Mouse (Mus musculus) left cerebral cortex, adult 11 months (tissue): Measurements from ENCODE around the gene Mrps18b.

Experiments used
- DNase-seq: peaks from one replicate; pipeline ENCODE4 v3.0.0; 2022; ENCODE audit warnings: low spot score

The Mrps18b gene

GRCm38 (mm10) chr17:35874721-35875120 lies 41.5 kb downstream of the Mrps18b start:
- DNase-seq = no peak

GRCm38 (mm10) chr17:35873774-35874519 lies 42.2 kb downstream of the Mrps18b start:
- DNase-seq = peak; percentile 71

DNA sequence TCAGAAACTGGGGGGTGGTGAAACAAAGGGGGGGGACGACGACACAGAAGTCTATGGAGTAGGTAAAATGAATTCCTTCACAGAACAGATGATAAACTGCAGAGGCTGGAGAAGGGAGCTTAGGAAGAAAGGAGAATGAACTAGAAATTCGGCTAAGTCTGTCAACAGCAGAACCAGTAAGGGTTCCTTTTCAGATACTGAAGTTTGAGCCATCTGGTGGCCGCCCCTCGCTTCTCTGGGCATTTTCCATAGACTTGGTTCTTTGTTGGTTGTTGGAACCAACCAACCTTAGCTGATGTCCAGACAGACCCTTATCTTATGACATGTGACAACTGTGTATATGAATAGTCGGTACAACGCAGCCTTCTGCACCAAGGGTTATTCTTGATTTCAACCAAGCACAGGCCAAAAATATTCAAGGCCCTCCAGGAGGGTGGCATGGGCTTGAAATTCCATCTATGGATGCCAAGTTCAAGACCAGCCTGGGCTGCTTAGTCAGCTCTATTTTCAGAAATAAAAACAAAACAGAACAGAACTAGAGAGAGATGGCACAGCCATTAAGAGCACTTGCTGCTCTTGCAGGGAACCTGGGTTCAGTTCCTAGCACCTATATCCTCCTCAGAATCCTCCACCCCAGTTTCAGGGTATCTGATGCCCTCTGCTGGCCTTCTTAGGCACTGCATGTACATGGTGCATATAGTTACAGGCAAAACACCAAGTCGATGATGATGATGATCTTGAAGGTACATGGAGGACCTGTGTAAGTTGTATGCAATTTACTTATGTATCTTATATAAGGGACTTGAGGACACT lies 45.1 kb downstream of the Mrps18b start:
- DNase-seq = no peak

- no peak for DNase-seq
Observed at GRCm38 (mm10) chr17:35870151-35870883, 45.9 kb downstream of the Mrps18b start.

DNA sequence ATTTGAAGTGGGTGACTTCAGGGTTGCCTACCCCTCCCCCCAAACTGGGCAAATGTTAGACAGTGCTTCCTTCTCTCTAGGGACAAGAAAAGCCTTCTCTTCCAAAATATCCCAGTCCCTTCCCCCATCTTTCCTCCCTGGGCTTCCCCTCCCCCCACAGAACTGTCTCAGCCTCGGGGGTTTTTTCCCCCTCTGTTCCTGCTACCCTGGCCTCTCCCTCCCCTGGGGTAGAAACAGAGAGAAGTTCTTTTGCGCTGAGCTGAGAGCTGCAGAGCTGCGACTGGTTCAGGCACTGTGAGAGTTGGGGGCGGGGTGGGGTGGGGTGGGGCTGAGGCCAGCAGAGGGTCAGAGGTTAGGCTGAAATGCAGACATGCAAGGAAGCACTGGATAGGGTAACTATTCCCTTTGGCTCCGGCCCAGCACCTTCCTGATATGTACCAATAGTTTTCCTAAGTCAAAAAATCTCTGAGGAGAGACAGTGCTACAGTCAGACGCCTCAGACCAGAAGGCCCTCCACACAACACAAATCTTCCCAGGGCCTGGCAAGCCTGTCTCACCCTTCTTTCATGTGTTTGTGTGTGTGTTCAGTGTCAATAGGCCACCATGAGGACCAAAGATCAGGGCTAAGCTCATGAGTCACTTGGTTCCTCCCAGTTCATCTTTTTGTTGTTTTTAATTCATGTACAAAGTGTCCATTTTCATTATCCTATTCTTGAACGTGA lies 46.7 kb downstream of the Mrps18b start:
- DNase-seq = no peak

GRCm38 (mm10) chr17:35868961-35869345 lies 47.2 kb downstream of the Mrps18b start:
- no peak for DNase-seq

DNA sequence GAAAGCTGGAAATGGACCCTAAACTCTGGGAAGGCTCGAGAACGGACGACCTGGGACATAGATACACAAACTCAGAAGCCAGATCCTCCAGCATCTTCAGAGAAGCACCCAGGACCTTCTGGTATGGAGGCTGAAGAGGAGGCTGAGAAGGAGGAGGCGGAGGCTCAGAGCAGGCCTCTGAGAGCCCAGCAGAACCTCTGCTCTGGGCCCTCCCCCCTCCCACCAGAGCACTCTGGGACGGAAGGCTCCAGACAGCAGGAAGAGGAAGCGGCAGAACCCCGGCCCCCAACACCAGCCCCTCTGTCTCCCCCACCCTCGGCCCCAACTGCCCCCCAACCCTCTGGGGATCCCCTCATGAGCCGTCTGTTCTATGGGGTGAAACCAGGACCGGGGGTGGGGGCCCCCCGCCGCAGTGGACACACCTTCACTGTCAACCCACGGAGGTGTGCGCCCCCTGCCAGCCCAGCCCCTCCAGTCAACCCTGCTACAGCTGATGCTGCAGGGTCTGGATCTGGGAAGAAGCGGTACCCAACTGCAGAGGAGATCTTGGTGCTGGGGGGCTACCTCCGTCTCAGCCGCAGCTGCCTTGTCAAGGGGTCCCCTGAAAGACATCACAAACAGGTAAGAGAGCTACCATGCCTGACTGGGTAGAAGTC lies 47.9 kb downstream of the Mrps18b start:
- no peak for DNase-seq

DNA sequence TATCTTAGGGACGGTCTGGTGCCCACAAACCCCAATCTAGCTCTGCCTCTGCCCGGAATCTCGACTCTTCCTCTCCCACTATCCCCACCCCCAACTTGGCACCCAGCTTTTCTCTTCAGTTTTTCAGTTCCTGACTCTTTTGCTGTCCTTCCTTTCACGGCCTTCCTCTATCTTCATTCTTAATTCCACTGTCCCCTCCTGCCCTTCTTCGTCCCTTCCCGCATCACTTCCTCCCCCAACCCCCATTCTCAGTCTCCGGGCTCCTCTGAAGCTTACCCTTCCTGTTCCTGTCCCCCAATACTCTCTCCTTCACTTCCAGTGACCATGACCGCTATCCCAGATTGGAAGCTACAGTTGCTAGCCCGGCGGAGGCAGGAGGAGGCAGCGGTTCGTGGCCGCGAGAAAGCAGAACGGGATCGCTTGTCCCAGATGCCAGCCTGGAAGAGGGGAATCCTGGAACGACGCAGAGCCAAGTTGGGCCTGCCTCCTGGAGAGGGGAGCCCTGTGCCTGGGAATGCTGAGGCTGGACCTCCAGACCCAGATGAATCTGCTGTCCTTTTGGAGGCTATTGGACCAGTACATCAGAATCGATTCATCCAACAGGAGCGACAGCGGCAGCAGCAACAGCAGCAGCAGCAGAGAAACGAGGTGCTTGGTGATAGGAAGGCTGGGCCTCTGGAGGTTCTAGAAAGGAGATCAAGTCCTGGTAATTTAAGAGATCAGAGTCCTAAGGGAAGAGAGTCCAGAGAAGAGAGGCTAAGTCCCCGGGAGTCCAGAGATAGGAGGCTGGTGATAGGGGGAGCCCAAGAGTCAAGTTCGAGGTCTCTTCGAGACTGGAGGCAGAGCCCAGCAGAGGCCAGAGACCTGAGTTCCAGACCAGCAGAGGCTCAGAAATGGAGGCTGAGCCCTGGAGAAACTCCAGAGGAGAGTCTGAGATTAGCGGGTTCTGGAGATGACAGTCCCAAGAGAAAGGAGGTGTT lies 49.0 kb downstream of the Mrps18b start:
- DNase-seq = no peak

DNA sequence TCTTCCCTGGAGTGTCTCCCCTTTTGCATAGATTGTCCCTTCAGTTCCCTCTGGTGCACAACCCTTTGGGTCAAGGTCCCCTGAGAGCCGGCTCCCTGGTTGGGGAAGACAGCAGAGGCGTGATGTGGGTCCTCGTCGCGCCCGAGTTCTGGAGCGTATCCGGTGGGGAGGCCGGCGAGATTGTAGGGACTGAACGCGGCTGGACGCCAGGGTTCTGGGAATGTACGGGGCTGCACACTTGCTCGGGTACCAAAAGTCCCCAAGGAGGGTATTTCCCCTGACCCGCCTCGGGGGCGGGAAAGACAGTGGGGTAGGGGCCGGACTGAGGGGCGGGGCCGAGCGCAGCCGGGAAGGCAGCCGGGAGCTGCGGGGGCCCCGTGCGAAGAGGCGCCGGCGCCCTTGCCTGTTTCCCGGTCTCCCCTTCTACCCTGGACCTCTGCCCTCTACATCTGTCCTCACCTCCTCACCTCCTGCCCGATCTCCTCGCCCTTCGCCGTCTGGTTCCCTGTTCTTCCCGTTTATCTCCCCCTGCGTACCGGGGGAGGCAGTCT lies 49.8 kb downstream of the Mrps18b start:
- DNase-seq = no peak

DNA sequence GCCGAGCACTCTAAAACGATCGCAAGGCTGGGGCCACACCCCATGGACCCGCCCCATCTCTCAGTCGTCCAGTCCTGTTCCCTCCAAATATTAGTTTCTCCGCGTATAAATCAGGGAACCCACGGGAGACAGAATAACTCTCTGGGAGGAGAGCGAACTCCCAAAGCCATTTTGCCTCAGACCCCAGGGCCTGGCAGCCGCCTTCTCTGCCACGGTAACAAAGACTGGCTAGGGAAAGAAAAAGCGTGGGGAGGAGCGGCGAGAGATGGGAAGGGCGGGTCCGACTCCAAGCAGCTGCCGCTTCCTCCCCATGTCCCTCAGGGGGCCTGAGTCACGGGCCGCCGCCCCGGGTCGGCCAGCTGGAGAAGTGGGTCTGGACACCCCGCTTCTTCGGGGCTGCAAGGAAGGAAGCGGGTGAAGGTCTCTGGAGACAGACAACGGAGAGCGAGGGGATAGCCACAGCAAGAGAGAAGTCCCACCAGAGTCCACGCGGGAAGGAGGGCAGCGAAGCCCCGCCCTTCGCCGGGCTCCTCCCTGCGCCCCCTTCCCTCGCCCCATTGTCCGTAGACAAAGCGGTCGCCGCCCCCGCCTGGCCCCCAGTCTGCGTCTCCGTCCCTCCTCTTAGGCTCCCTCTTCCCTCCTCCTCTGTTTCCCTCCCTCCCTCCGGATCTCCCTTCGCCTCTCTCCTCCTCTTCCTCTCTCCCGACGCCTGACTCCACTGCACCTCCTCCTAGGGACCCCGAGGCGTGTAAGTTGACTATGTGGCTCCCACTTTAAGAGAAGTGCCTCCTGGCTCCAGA lies 50.5 kb downstream of the Mrps18b start, which contains the start of gene Ppp1r18:
Gene Ppp1r18 (plus strand): TSS at position 113 of the 800 bp plus-strand sequence.
- no peak for DNase-seq

- no peak for DNase-seq
Observed at GRCm38 (mm10) chr17:35864832-35865353, 51.3 kb downstream of the Mrps18b start.

GRCm38 (mm10) chr17:35861198-35861857 lies 54.9 kb downstream of the Mrps18b start, which contains the start of gene Nrm:
Gene Nrm (plus strand): TSS chr17:35861318.
- DNase-seq = no peak

GRCm38 (mm10) chr17:35860831-35861197 lies 55.4 kb downstream of the Mrps18b start:
- no peak for DNase-seq
